Mouse (Mus musculus): ENCODE data around the gene Hdac5.

DNA sequence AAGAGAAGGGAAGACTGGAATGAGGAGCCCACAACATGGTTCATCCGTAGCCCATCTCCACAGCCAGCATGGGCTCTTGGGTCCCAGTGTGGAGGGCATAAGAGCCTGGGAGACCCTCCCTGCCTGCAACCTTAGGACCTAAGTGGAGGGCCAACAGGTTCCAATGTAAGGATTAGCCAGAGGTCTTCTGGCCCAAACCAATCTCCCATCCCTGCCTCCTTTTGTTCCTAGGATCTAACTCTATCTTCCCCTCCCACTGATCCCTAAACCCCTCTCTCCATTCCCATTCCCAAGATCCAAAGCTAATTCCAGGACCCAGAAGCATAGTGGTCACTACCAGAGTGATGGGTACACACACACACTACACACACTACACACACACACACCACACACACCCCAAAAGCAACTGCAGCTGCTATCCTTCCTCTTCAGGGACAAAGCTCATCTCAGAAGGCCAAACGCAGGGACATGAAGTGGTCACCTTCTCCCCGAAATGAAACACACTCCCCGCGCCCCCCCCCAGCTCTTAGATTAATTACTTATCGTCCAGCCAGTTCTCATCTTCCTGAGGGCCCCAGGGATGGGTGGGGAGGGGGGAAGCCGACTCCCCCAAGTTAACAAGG, 1.2 kb downstream of the Hdac5 start:
- TF ChIP-seq CTCF (IDR thresholded peaks at IDR 0.05; ENCODE audit: low read depth, low read length): no peak
- no peak for TF ChIP-seq GATA1 (IDR thresholded peaks at IDR 0.05; ENCODE audit: borderline replicate concordance, low read length)
- no peak for TF ChIP-seq POLR2AphosphoS5 (IDR thresholded peaks at IDR 0.05; ENCODE audit: insufficient replicate concordance, low read depth, low read length)
- no peak for TF ChIP-seq GATA2 (IDR thresholded peaks at IDR 0.05; ENCODE audit: borderline replicate concordance, low read depth, low read length)
- TF ChIP-seq TAL1 (conservative IDR thresholded peaks at IDR 0.05; ENCODE audit: low read depth, low read length): no peak

Measured in G1E (cell line).